Mouse (Mus musculus) forebrain, embryonic 15.5 days (tissue): ENCODE measurements around the gene Cygb. TPM values are rescaled to one million over a fixed set of nuclear protein-coding genes. Genes with fewer than 3 reads are reported as not detected.
"Not testable (repeated sequence)": the region's sequence is repeated elsewhere in the genome, so short reads cannot be mapped to it uniquely, and the experiment has no call there.

Experiments used
- ATAC-seq: fragments of 200-750 bp; cut with Nextera tagmentation; replicated peaks from 2 replicates; pipeline ENCODE4 v1.8.0; 2017; ENCODE audit warnings: mild to moderate bottlenecking, moderate TSS enrichment, moderate library complexity
- H3K27ac ChIP-seq: fragments of 300-500 bp; sonication (generic); replicated peaks from 2 replicates; pipeline ENCODE4 v1.5.1; 2015; ENCODE audit warnings: mild to moderate bottlenecking, inconsistent platforms
- H3K27me3 ChIP-seq: fragments of 300-500 bp; sonication (generic); 2 replicates; pipeline ENCODE4 v1.6.1; 2015; ENCODE audit warnings: inconsistent platforms
- H3K36me3 ChIP-seq: fragments of 300-500 bp; sonication (generic); 2 replicates; pipeline ENCODE4 v1.6.1; 2015; ENCODE audit warnings: mild to moderate bottlenecking, inconsistent platforms
- H3K4me1 ChIP-seq: fragments of 300-500 bp; sonication (generic); 2 replicates; pipeline ENCODE4 v1.6.1; 2015; ENCODE audit warnings: inconsistent platforms
- H3K4me2 ChIP-seq: fragments of 300-500 bp; sonication (generic); replicated peaks from 2 replicates; pipeline ENCODE4 v1.6.1; 2015; ENCODE audit warnings: mild to moderate bottlenecking, inconsistent platforms
- H3K4me3 ChIP-seq: fragments of 300-500 bp; sonication (generic); 2 replicates; pipeline ENCODE4 v1.5.1; 2015; ENCODE audit warnings: mild to moderate bottlenecking, inconsistent platforms
- H3K9ac ChIP-seq: fragments of 300-500 bp; sonication (generic); replicated peaks from 2 replicates; pipeline ENCODE4 v1.6.1; 2015; ENCODE audit warnings: mild to moderate bottlenecking, inconsistent platforms
- H3K9me3 ChIP-seq: fragments of 300-500 bp; sonication (generic); 2 replicates; pipeline ENCODE4 v1.6.1; 2016; ENCODE audit warnings: inconsistent platforms
- WGBS: fragments of 180-500 bp; shearing (Covaris S2); methylation state at CpG from one replicate; pipeline ENCODE4 v1.1.7; 2015; ENCODE audit warnings: mixed read lengths; 5-methylcytosine and 5-hydroxymethylcytosine counted together
- polyA plus RNA-seq: library from polyadenylated mRNA; unstranded; fragments of >200 nt; fragmentation: Nextera tagmentation; extraction: Ambion mirVana; gene quantifications from 2 replicates; pipeline ENCODE4 v1.2.1, GENCODE M21; 2015

Gene Cygb
- polyA plus RNA-seq, 1 experiment from 2014 or later = 16.4 TPM

- Histone ChIP-seq H3K27ac (peak overlapping the region; percentile 64), H3K4me1 (peaks cover 35% of the 10 kb centered on the region), H3K27me3 (no peaks in the 10 kb centered on the region), H3K4me2 (peak overlapping the region; percentile 92), H3K9me3 (no peaks in the 10 kb centered on the region), H3K9ac (peak overlapping the region; percentile 78), H3K4me3 (peak overlapping the region; percentile 72), H3K36me3 (peaks cover 38% of the 10 kb centered on the region)
- 0% methylated on average over 24 of the region's 24 CpGs for WGBS
- no peak for ATAC-seq
Observed at GRCm38 (mm10) chr11:116671845-116672434, 17.8 kb upstream of the Cygb start.

- WGBS = 2% methylated on average over 45 of the region's 45 CpGs
- Histone ChIP-seq H3K4me1 (peaks cover 35% of the 10 kb centered on the region), H3K9me3 (no peaks in the 10 kb centered on the region), H3K27me3 (no peaks in the 10 kb centered on the region), H3K9ac (peak overlapping the region; percentile 78), H3K4me2 (peak overlapping the region; percentile 92), H3K4me3 (peak overlapping the region; percentile 72), H3K36me3 (peaks cover 31% of the 10 kb centered on the region), H3K27ac (peak overlapping the region; percentile 64)
- ATAC-seq = peak; percentile 94
Observed at GRCm38 (mm10) chr11:116671112-116671844, 17.2 kb upstream of the Cygb start.

- 74% methylated on average over 7 of the region's 7 CpGs for WGBS
- H3K4me3 ChIP-seq = peak overlapping the region; percentile 72
Observed at GRCm38 (mm10) chr11:116670386-116670785, 16.3 kb upstream of the Cygb start.

GRCm38 (mm10) chr11:116669787-116670365 lies 15.8 kb upstream of the Cygb start:
- ATAC-seq = no peak
- Histone ChIP-seq H3K4me3 (no peak overlapping the region), H3K27me3 (no peaks in the 10 kb centered on the region), H3K36me3 (peaks cover 17% of the 10 kb centered on the region), H3K4me1 (peaks cover 35% of the 10 kb centered on the region), H3K9ac (no peak overlapping the region), H3K4me2 (no peak overlapping the region), H3K27ac (no peak overlapping the region), H3K9me3 (no peaks in the 10 kb centered on the region)
- 68% methylated on average over 13 of the region's 13 CpGs for WGBS

More at GRCm38 (mm10) chr11:116670386-116670785, 16.3 kb upstream of the Cygb start:
- Histone ChIP-seq H3K9ac (no peak overlapping the region), H3K36me3 (peaks cover 22% of the 10 kb centered on the region), H3K4me2 (peak overlapping the region; percentile 48), H3K9me3 (no peaks in the 10 kb centered on the region), H3K27me3 (no peaks in the 10 kb centered on the region), H3K4me1 (peaks cover 35% of the 10 kb centered on the region), H3K27ac (peak overlapping the region; percentile 60; the same call in 1 of the 2 replicates)
- no peak for ATAC-seq

- Histone ChIP-seq H3K4me2 (no peak overlapping the region), H3K4me3 (no peak overlapping the region), H3K36me3 (peaks cover 11% of the 10 kb centered on the region), H3K9me3 (no peaks in the 10 kb centered on the region), H3K27ac (no peak overlapping the region), H3K27me3 (no peaks in the 10 kb centered on the region), H3K9ac (no peak overlapping the region), H3K4me1 (peaks cover 39% of the 10 kb centered on the region)
- WGBS = 59% methylated on average over 5 of the region's 5 CpGs
- ATAC-seq = no peak
Observed at GRCm38 (mm10) chr11:116669316-116669715, 15.2 kb upstream of the Cygb start.

GRCm38 (mm10) chr11:116668839-116669238 lies 14.7 kb upstream of the Cygb start:
- no peak for ATAC-seq
- Histone ChIP-seq H3K36me3 (peaks cover 7% of the 10 kb centered on the region), H3K27ac (no peak overlapping the region), H3K27me3 (no peaks in the 10 kb centered on the region), H3K4me1 (peaks cover 43% of the 10 kb centered on the region), H3K9ac (no peak overlapping the region), H3K9me3 (no peaks in the 10 kb centered on the region), H3K4me2 (no peak overlapping the region), H3K4me3 (no peak overlapping the region)
- WGBS = 39% methylated on average over 7 of the region's 7 CpGs

GRCm38 (mm10) chr11:116668381-116668825 lies 14.3 kb upstream of the Cygb start:
- Histone ChIP-seq H3K9ac (no peak overlapping the region), H3K4me2 (no peak overlapping the region), H3K4me1 (peaks cover 44% of the 10 kb centered on the region), H3K36me3 (0 out of 2 replicates have a peak, but pooled peaks cover 2% of the 10 kb centered on the region), H3K27ac (no peak overlapping the region), H3K27me3 (no peaks in the 10 kb centered on the region), H3K4me3 (no peak overlapping the region), H3K9me3 (no peaks in the 10 kb centered on the region)
- 74% methylated on average over 10 of the region's 10 CpGs for WGBS
- ATAC-seq = no peak

- Histone ChIP-seq H3K36me3 (no peaks in the 10 kb centered on the region), H3K4me1 (peaks cover 44% of the 10 kb centered on the region), H3K27me3 (no peaks in the 10 kb centered on the region), H3K9me3 (no peaks in the 10 kb centered on the region), H3K4me2 (no peak overlapping the region), H3K4me3 (no peak overlapping the region), H3K27ac (no peak overlapping the region), H3K9ac (no peak overlapping the region)
- ATAC-seq = no peak
- WGBS = 84% methylated on average over 8 of the region's 8 CpGs
Observed at GRCm38 (mm10) chr11:116667930-116668329, 13.8 kb upstream of the Cygb start.

GRCm38 (mm10) chr11:116667012-116667411 lies 12.9 kb upstream of the Cygb start:
- H3K27ac ChIP-seq, H3K9ac ChIP-seq, H3K9me3 ChIP-seq, H3K4me3 ChIP-seq, ATAC-seq, H3K4me2 ChIP-seq, H3K36me3 ChIP-seq, H3K27me3 ChIP-seq: not testable (repeated sequence)
- peaks cover 44% of the 10 kb centered on the region for H3K4me1 ChIP-seq
- WGBS = 91% methylated on average over 5 of the region's 5 CpGs

GRCm38 (mm10) chr11:116666566-116666965 lies 12.5 kb upstream of the Cygb start:
- Histone ChIP-seq H3K9ac (no peak overlapping the region), H3K36me3 (no peaks in the 10 kb centered on the region), H3K9me3 (no peaks in the 10 kb centered on the region), H3K4me1 (peaks cover 48% of the 10 kb centered on the region), H3K4me3 (no peak overlapping the region), H3K27ac (no peak overlapping the region), H3K4me2 (no peak overlapping the region), H3K27me3 (no peaks in the 10 kb centered on the region)
- WGBS = 79% methylated on average over 9 of the region's 9 CpGs
- ATAC-seq = no peak

- WGBS = 82% methylated on average over 10 of the region's 10 CpGs
- Histone ChIP-seq H3K27me3 (no peaks in the 10 kb centered on the region), H3K9ac (no peak overlapping the region), H3K4me1 (peaks cover 51% of the 10 kb centered on the region), H3K4me2 (no peak overlapping the region), H3K36me3 (no peaks in the 10 kb centered on the region), H3K4me3 (no peak overlapping the region), H3K9me3 (no peaks in the 10 kb centered on the region), H3K27ac (no peak overlapping the region)
- ATAC-seq = no peak
Observed at GRCm38 (mm10) chr11:116665289-116665688, 11.2 kb upstream of the Cygb start.

GRCm38 (mm10) chr11:116661948-116662377 lies 7.8 kb upstream of the Cygb start:
- peaks cover 69% of the 10 kb centered on the region for H3K4me1 ChIP-seq
- H3K27me3 ChIP-seq = no peaks in the 10 kb centered on the region
- H3K9me3 ChIP-seq = no peaks in the 10 kb centered on the region
- H3K27ac ChIP-seq = peak overlapping the region; percentile 95
- 42% methylated on average over 8 of the region's 8 CpGs for WGBS
- peak overlapping the region; percentile 36 for H3K4me2 ChIP-seq
- H3K4me3 ChIP-seq = no peak overlapping the region
- H3K36me3 ChIP-seq = no peaks in the 10 kb centered on the region
- ATAC-seq = peak; percentile 40
- peak overlapping the region; percentile 36 for H3K9ac ChIP-seq
